Mouse (Mus musculus): ENCODE results near the gene Slc15a3. TPM values are rescaled to one million over a fixed set of nuclear protein-coding genes. Genes with fewer than 3 reads are reported as not detected.

Slc15a3 gene
- total and polyA plus RNA-seq, 3 experiments, result not detected

DNA sequence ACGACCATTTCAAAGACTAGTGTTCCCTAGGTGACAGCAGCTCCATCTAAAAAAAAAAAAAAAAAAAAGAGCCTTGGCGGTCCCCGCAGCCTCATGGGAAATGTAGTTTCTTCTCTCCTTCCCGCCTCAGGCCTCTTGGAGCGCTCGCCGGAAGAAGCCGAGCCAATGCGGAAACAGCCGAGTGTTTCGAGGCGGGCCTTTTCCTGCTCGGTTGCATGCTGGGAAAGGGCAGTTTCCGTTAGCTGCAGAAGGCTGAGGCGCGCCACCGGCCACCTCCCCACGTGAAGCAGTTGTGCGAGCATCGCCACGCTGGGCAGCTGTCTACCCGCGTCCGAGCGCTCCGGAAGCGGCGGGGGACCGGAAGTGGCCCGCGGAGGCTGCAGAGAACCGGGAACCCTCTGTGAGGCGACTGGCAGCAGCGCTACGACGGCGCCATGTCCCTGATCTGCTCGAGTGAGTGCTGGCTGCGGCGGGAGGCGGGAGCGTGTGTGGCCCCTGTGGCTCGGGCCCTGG, 55.5 kb downstream of the Slc15a3 start, which contains the start of gene Prpf19 (continued):
- TF ChIP-seq ELF1 (IDR thresholded peaks at IDR 0.05; ENCODE audit: low read depth, low read length), result peak; percentile 96
- TF ChIP-seq ZNF384 (IDR thresholded peaks at IDR 0.05; ENCODE audit: low read depth, low read length), result peak; percentile 100
- TF ChIP-seq ZMIZ1 (IDR thresholded peaks at IDR 0.05; ENCODE audit: low read depth, low read length), result no peak
- TF ChIP-seq TCF12 (IDR thresholded peaks at IDR 0.05; ENCODE audit: low read depth, low read length), result 0 out of 2 replicates have a peak, but pooled peaks have one; percentile 21
- TF ChIP-seq SMC3 (IDR thresholded peaks at IDR 0.05; ENCODE audit: low read depth, low read length), result no peak
- 0 out of 2 replicates have a peak, but pooled peaks have one; percentile 4 for TF ChIP-seq NRF1 (IDR thresholded peaks at IDR 0.05; ENCODE audit: insufficient read depth, low read depth, low read length, poor library complexity, severe bottlenecking)
- peak; percentile 98 for TF ChIP-seq MXI1 (IDR thresholded peaks at IDR 0.05; ENCODE audit: low read depth, low read length)
- no peak for TF ChIP-seq GATA1 (IDR thresholded peaks at IDR 0.05; ENCODE audit: low read depth, low read length)
- no peak for TF ChIP-seq POLR2AphosphoS5 (IDR thresholded peaks at IDR 0.05; ENCODE audit: borderline replicate concordance, low read depth, low read length)

DNA sequence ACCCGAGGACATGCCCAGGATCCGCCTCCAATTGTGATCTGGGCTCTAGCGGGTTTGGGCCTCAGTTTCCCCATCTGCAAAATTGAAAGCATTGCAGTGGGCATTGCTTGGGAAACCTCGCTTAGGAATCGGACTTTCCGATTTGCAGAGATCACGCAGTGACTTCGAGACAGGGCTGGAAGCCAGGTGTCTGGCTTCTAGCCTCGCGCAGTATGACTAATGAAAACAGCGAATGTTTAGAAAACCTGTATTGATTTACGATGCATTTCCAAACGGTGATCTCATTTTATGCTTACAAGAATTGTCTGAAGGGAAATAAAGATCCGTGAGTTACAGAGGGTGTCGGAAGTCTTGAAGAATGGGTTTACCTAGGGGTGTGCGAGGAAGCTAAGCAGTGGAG, 56.2 kb downstream of the Slc15a3 start:
- Histone ChIP-seq H3K27ac (ENCODE audit: control insufficient read depth, low read depth, low read length) (peak overlapping the region; percentile 78), H3K9ac (ENCODE audit: control insufficient read depth, low read depth, low read length, poor library complexity, severe bottlenecking) (peak overlapping the region; percentile 97)
- no peak for TF ChIP-seq ZKSCAN1 (IDR thresholded peaks at IDR 0.05; ENCODE audit: low read depth, low read length)
- TF ChIP-seq KAT2A (conservative IDR thresholded peaks at IDR 0.05; ENCODE audit: low read depth, low read length), result 0 out of 2 replicates have a peak, but pooled peaks have one; percentile 23
- TF ChIP-seq CHD1 (IDR thresholded peaks at IDR 0.05; ENCODE audit: low read depth, low read length), result 0 out of 2 replicates have a peak, but pooled peaks have one; percentile 54
- no peak for TF ChIP-seq ELF1 (IDR thresholded peaks at IDR 0.05; ENCODE audit: low read depth, low read length)

DNA sequence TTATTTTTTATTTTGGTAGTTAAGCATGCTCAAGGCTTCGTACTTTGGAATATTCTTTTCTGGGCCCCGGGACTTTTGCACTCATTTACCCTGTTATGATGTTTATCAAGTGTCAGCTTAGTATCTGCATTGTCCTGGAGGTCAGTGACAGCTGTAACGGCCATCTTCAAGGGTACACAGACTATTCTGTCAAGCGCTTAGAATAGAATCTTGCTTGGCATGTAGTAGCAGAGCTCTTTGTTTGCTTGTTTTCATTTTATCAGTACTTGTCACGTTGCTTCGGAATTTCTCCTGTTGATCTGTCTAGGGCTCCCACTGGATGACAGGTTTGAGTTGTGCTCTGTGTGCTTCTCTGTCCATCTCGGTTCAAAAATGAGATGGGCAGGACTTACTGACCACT, 57.3 kb downstream of the Slc15a3 start:
- TF ChIP-seq TAL1 (IDR thresholded peaks at IDR 0.05; ENCODE audit: low read length) (no peak), CHD1 (IDR thresholded peaks at IDR 0.05; ENCODE audit: low read depth, low read length) (no peak), EP300 (IDR thresholded peaks at IDR 0.05; ENCODE audit: low read depth in 1 of 2, low read length in 2 of 2) (no peak), USF1 (IDR thresholded peaks at IDR 0.05; ENCODE audit: low read depth, low read length) (no peak), E2F4 (IDR thresholded peaks at IDR 0.05; ENCODE audit: borderline replicate concordance, low read depth, low read length) (no peak), MEF2A (IDR thresholded peaks at IDR 0.05; ENCODE audit: extremely low read depth, insufficient replicate concordance, low read depth, low read length, poor library complexity, severe bottlenecking) (no peak), POLR2A (IDR thresholded peaks at IDR 0.05; ENCODE audit: control insufficient read depth in 1 of 2, insufficient read depth in 1 of 2, low read depth in 1 of 2, low read length in 2 of 2, poor library complexity in 1 of 2) (no peak), RCOR1 (IDR thresholded peaks at IDR 0.05; ENCODE audit: low read depth, low read length) (no peak), MAZ (IDR thresholded peaks at IDR 0.05; ENCODE audit: low read depth, low read length) (no peak), SIN3A (IDR thresholded peaks at IDR 0.05; ENCODE audit: low read length) (no peak), RAD21 (IDR thresholded peaks at IDR 0.05; ENCODE audit: low read depth, low read length) (no peak), MYB (IDR thresholded peaks at IDR 0.05; ENCODE audit: low read depth, low read length) (no peak), MXI1 (IDR thresholded peaks at IDR 0.05; ENCODE audit: low read depth, low read length) (no peak), MYC (IDR thresholded peaks at IDR 0.05; ENCODE audit: low read depth, low read length) (no peak), POLR2AphosphoS5 (IDR thresholded peaks at IDR 0.05; ENCODE audit: borderline replicate concordance, low read depth, low read length) (no peak), ZNF384 (IDR thresholded peaks at IDR 0.05; ENCODE audit: low read depth, low read length) (no peak), JUND (IDR thresholded peaks at IDR 0.05; ENCODE audit: low read depth, low read length) (no peak)
- Histone ChIP-seq H3K4me3 (ENCODE audit: control insufficient read depth in 1 of 2, insufficient read depth in 1 of 2, low read depth in 2 of 2, low read length in 2 of 2) (peak overlapping the region; percentile 69 to 97), H3K9ac (ENCODE audit: control insufficient read depth, low read depth, low read length, poor library complexity, severe bottlenecking) (peak overlapping the region; percentile 97), H3K4me1 (ENCODE audit: control insufficient read depth in 1 of 2, insufficient read depth in 2 of 2, low read length in 2 of 2) (peaks cover 0 to 7% of the 10 kb centered on the region in 2 experiments; a peak in 1 of 4 replicates), H3K79me2 (ENCODE audit: control insufficient read depth, insufficient read depth, low read length, poor library complexity) (peaks cover 35% of the 10 kb centered on the region), H3K36me3 (ENCODE audit: control insufficient read depth in 1 of 2, insufficient read depth in 2 of 2, low read length in 2 of 2) (peaks cover 6 to 13% of the 10 kb centered on the region in 2 experiments; a peak in 3 of 4 replicates), H3K27me3 (ENCODE audit: control insufficient read depth in 1 of 2, insufficient read depth in 2 of 2, low read length in 2 of 2) (no peaks in the 10 kb centered on the region), H3K27ac (ENCODE audit: control insufficient read depth, low read depth, low read length) (no peak overlapping the region), H3K9me3 (replicated peaks; ENCODE audit: insufficient read depth, low read length) (no peaks in the 10 kb centered on the region)
- DNase-seq (ENCODE audit: low read depth, low spot score), result no peak

More for the DNA sequence above, 56.2 kb downstream of the Slc15a3 start:
- Histone ChIP-seq H3K79me2 (ENCODE audit: control insufficient read depth, insufficient read depth, low read length, poor library complexity) (peaks cover 35% of the 10 kb centered on the region), H3K9me3 (replicated peaks; ENCODE audit: insufficient read depth, low read length) (no peaks in the 10 kb centered on the region), H3K27me3 (ENCODE audit: control insufficient read depth in 1 of 2, insufficient read depth in 2 of 2, low read length in 2 of 2) (no peaks in the 10 kb centered on the region; a peak in 1 of 4 replicates), H3K4me3 (ENCODE audit: control insufficient read depth in 1 of 2, insufficient read depth in 1 of 2, low read depth in 2 of 2, low read length in 2 of 2) (peak overlapping the region; percentile 69 to 97), H3K4me1 (ENCODE audit: control insufficient read depth in 1 of 2, insufficient read depth in 2 of 2, low read length in 2 of 2) (peaks cover 0 to 7% of the 10 kb centered on the region in 2 experiments; a peak in 1 of 4 replicates), H3K36me3 (ENCODE audit: control insufficient read depth in 1 of 2, insufficient read depth in 2 of 2, low read length in 2 of 2) (peaks cover 3 to 13% of the 10 kb centered on the region in 2 experiments; a peak in 3 of 4 replicates)
- no peak for DNase-seq (ENCODE audit: low read depth, low spot score)
